Mouse (Mus musculus): Measurements from ENCODE around the gene Fxyd1. TPM values are rescaled to one million over a fixed set of nuclear protein-coding genes. Genes with fewer than 3 reads are reported as not detected.

Fxyd1 gene
- polyA plus RNA-seq (2012; rRNA removed) = 8.6 and 18.0 TPM in 2 replicates

DNA sequence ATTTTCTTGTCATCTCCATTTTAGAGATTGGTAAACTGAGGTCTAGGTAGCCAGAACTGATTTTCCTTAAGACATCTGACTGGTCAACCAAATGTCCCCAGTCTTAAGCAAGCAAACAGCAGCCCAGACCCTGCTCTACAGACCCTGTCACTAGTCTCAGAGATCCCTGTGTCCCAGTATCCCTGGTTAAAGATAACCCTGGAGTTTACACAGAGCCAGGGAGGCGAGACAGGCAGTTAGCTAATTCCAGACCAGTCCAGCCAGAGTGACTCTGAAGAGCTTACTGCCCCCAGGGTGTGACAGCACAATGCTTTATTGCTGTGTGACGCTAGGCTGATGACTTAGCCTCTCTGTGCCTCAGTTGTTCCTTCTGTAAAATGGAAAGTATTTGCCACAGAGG, at the start of gene Fxyd1:
Gene Fxyd1, minus strand, starts transcription at position 129 of the 400 bp plus-strand sequence.

GRCm38 (mm10) chr7:31076492-31076891, 19.5 kb upstream of the Fxyd1 start, which contains the start of gene Fxyd3:
TSS of gene Fxyd3 (minus strand) at chr7:31076704.

GRCm38 (mm10) chr7:31059108-31059507, 2.1 kb upstream of the Fxyd1 start, which contains the start of gene Lgi4:
TSS of gene Lgi4 (plus strand) at chr7:31059342.

GRCm38 (mm10) chr7:31051321-31052021, 5.5 kb downstream of the Fxyd1 start, which contains the start of gene Fxyd7:
TSS of gene Fxyd7 (minus strand) at chr7:31051467.

GRCm38 (mm10) chr7:31042431-31042910, 14.5 kb downstream of the Fxyd1 start, which contains the start of gene Fxyd5:
TSS of gene Fxyd5 (minus strand) at chr7:31042481.

Other genes with a start within 250 kb of the Fxyd1 start
- gene Ffar2, start 233.4 kb downstream of the Fxyd1 start, polyA plus RNA-seq (2012; rRNA removed) = 0.05 and 0.21 TPM in 2 replicates
- gene Ffar3, start 201.0 kb downstream of the Fxyd1 start, polyA plus RNA-seq (2012; rRNA removed) = 0.05 TPM in 1 of 2 replicates, not detected in the other
- 0.02 TPM in 1 of 2 replicates, not detected in the other for gene Ffar1, start 195.6 kb downstream of the Fxyd1 start, polyA plus RNA-seq (2012; rRNA removed)
- 0.01 and 0.05 TPM in 2 replicates for gene Cd22, start 176.9 kb downstream of the Fxyd1 start, polyA plus RNA-seq (2012; rRNA removed)
- 0.26 and 0.46 TPM in 2 replicates for gene Mag, start 142.3 kb downstream of the Fxyd1 start, polyA plus RNA-seq (2012; rRNA removed)
- gene Hamp2, start 132.5 kb downstream of the Fxyd1 start, polyA plus RNA-seq (2012; rRNA removed) = not detected in 2 replicates
- not detected in 2 replicates for gene Hamp, start 113.2 kb downstream of the Fxyd1 start, polyA plus RNA-seq (2012; rRNA removed)
- gene Usf2, start 100.4 kb downstream of the Fxyd1 start, polyA plus RNA-seq (2012; rRNA removed) = 97.2 and 156 TPM in 2 replicates
- gene Lsr, start 83.7 kb downstream of the Fxyd1 start, polyA plus RNA-seq (2012; rRNA removed) = 15.1 and 19.4 TPM in 2 replicates
- 0.60 and 0.68 TPM in 2 replicates for gene Fam187b, start 83.4 kb downstream of the Fxyd1 start, polyA plus RNA-seq (2012; rRNA removed)
- 5.5 and 7.8 TPM in 2 replicates for gene Fxyd5, start 14.7 kb downstream of the Fxyd1 start, polyA plus RNA-seq (2012; rRNA removed)
- 5.0 and 10.5 TPM in 2 replicates for gene Fxyd7, start 5.7 kb downstream of the Fxyd1 start, polyA plus RNA-seq (2012; rRNA removed)
- gene Lgi4, start 2.1 kb upstream of the Fxyd1 start, polyA plus RNA-seq (2012; rRNA removed) = 1.8 and 3.3 TPM in 2 replicates
- 0.89 and 4.8 TPM in 2 replicates for gene Fxyd3, start 19.5 kb upstream of the Fxyd1 start, polyA plus RNA-seq (2012; rRNA removed)
- gene Hpn, start 58.1 kb upstream of the Fxyd1 start, polyA plus RNA-seq (2012; rRNA removed) = 3.0 and 3.2 TPM in 2 replicates
- 1.2 and 2.5 TPM in 2 replicates for gene Scn1b, start 69.8 kb upstream of the Fxyd1 start, polyA plus RNA-seq (2012; rRNA removed)
- gene Gramd1a, start 98.7 kb upstream of the Fxyd1 start, polyA plus RNA-seq (2012; rRNA removed) = 209 and 271 TPM in 2 replicates
- gene Scgb2b2, start 233.3 kb upstream of the Fxyd1 start, polyA plus RNA-seq (2012; rRNA removed) = not detected in 2 replicates
- gene Scgb1b2, start 234.6 kb upstream of the Fxyd1 start, polyA plus RNA-seq (2012; rRNA removed) = not detected in 2 replicates